Mouse (Mus musculus): ENCODE data around the gene Zfp988.
"Not testable (repeated sequence)": the region's sequence is repeated elsewhere in the genome, so short reads cannot be mapped to it uniquely, and the experiment has no call there.

DNA sequence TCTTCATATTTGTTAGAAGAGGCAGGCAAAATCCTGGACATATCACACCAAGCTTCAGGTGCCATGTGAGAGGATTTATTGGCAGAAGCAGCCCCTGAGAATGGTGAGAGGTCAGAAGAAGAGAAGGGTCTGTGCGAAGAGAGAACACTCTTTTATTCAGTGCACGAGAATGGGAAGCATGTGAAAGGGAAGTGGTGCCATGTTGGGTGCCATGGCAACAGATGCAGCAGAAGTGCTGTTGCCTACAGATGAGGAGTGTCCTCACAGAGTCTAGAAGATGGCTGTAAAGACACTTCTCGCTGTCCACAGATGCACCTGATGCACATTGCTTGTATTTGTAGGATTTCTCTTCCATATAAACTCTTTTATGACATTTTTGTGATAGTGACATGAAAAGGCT lies 6.9 kb upstream of the Zfp988 start:
- not testable (repeated sequence) for TF ChIP-seq CTCF, EP300 (IDR thresholded peaks at IDR 0.05; ENCODE audit: low read depth)
